Mouse (Mus musculus) erythroblast, embryonic 14.5 days (primary cell): ENCODE measurements at regions not wholly inside any gene's neighbourhood (a gene's known extent, or its start where the extent isn't known, plus 50 kb on each side); places are given as distances from the start of the nearest gene placed in this dataset.

Experiments used
- GATA1 ChIP-seq: IDR thresholded peaks from 2 replicates; pipeline ENCODE4 v1.6.1; 2012; ENCODE audit warnings: low read length, inconsistent platforms, mixed read lengths
- TAL1 ChIP-seq: IDR thresholded peaks from 3 replicates; pipeline ENCODE4 v1.6.1; 2012; ENCODE audit warnings: low read length, inconsistent platforms, mixed read lengths

GRCm38 (mm10) chr1:76835028-76835683, 679.7 kb downstream of the Epha4 start:
- TF ChIP-seq GATA1, result no peak
- no peak for TF ChIP-seq TAL1
